Mouse (Mus musculus): ENCODE data around the gene 1700025C18Rik. TPM values are rescaled to one million over a fixed set of nuclear protein-coding genes. Genes with fewer than 3 reads are reported as not detected.

The 1700025C18Rik gene
- polyA plus RNA-seq, 1 experiment, result not detected

GRCm38 (mm10) chr2:165035058-165035431 lies 55.5 kb downstream of the 1700025C18Rik start:
- H3K27ac ChIP-seq (ENCODE audit: insufficient read depth, low read depth, low read length), result no peak overlapping the region
- WGBS, result 22% methylated on average over 5 of the region's 5 CpGs

DNA sequence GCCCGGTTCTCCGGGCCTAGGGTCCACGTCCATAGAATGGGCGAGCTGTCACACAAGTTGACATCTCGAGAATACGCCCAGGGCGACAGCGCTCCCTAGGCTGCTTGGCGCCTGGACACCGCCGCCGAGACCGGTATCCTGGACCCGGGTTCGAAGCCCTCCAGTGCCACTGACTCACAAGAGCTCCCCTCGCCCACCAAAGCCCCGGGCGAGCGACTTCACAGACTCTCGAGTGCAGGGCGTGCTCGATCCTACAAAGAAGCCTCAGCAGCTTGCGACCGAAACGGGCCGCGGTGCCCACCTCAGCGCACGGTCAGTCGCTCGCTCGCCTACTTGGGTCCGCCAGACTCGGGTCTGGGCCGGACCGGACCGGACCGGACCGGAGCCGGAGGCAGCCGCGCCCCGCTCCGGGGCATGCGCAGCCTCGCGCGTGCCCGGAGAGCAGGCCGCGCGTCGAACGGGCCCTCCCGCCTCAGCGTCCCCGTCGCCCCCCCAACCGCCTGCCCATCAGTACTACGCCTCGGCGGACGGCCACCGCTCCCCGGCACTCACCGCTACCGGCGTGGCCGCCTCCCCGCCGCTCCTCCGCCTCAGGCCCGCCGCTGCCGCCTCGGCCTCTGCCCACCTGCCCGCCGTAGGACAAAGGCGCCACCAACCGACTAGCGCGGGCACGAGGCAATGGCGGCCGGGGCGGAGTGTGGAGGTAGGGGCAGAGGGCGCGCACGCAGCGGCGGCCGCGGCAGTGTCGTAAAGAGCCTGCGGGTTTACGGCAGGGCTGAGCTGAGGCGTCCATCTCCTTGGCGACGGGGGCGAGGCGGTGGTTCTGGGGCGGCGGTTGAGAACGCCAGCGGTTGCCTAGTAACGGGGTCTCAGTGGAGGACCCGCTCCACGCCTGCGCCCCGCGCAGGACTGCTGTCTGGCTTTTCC lies 56.2 kb downstream of the 1700025C18Rik start, which contains the start of gene Ncoa5:
Gene Ncoa5 (minus strand): TSS at position 737 of the 927 bp plus-strand sequence.
- Histone ChIP-seq H3K4me1 (ENCODE audit: control insufficient read depth, insufficient read depth, low read length) (no peaks in the 10 kb centered on the region), H3K27ac (ENCODE audit: insufficient read depth, low read depth, low read length) (peak within 1 kb of the TSS; percentile 93), H3K4me3 (ENCODE audit: insufficient read depth, low read depth, low read length) (peak within 1 kb of the TSS; percentile 99)
- TF ChIP-seq CTCF (IDR thresholded peaks at IDR 0.05; ENCODE audit: insufficient read depth, low read depth, low read length), result no peak
- TF ChIP-seq POLR2A (IDR thresholded peaks at IDR 0.05; ENCODE audit: insufficient read depth, low read depth, low read length), result peak; percentile 84
- under 1% methylated on average over 111 of the region's 111 CpGs for WGBS

More at GRCm38 (mm10) chr2:165035058-165035431, 55.5 kb downstream of the 1700025C18Rik start:
- TF ChIP-seq CTCF (IDR thresholded peaks at IDR 0.05; ENCODE audit: insufficient read depth, low read depth, low read length) (no peak), POLR2A (IDR thresholded peaks at IDR 0.05; ENCODE audit: insufficient read depth, low read depth, low read length) (no peak)
- H3K4me3 ChIP-seq (ENCODE audit: insufficient read depth, low read depth, low read length), result peak overlapping the region; percentile 99
- no peaks in the 10 kb centered on the region for H3K4me1 ChIP-seq (ENCODE audit: control insufficient read depth, insufficient read depth, low read length)

DNA sequence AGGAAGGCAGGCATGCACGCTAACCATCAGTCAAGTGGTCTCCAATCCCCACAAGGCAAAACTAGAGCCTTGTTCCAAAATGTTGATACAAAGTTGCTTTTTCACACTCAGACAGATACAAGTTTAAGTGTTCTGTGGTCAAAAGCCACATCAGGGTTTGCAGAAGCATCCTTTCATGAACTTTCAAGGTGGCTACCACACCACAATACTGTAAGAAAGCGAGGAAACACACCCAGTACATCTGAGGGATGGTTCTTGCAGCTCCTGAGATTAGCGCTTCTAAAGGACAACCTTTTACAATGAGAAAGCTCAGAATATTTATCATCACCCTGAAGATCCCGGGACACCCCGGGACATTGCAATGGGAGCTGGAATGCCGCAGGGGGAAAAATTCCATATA lies 57.2 kb downstream of the 1700025C18Rik start:
- TF ChIP-seq POLR2A (IDR thresholded peaks at IDR 0.05; ENCODE audit: insufficient read depth, low read depth, low read length) (no peak), CTCF (IDR thresholded peaks at IDR 0.05; ENCODE audit: insufficient read depth, low read depth, low read length) (no peak)
- H3K27ac ChIP-seq (ENCODE audit: insufficient read depth, low read depth, low read length), result no peak overlapping the region

GRCm38 (mm10) chr2:165032533-165032932 lies 58.0 kb downstream of the 1700025C18Rik start:
- H3K27ac ChIP-seq (ENCODE audit: insufficient read depth, low read depth, low read length), result no peak overlapping the region
- WGBS, result 22% methylated on average over 3 of the region's 3 CpGs
- TF ChIP-seq CTCF (IDR thresholded peaks at IDR 0.05; ENCODE audit: insufficient read depth, low read depth, low read length) (no peak), POLR2A (IDR thresholded peaks at IDR 0.05; ENCODE audit: insufficient read depth, low read depth, low read length) (no peak)
- no peaks in the 10 kb centered on the region for H3K4me1 ChIP-seq (ENCODE audit: control insufficient read depth, insufficient read depth, low read length)
- H3K4me3 ChIP-seq (ENCODE audit: insufficient read depth, low read depth, low read length), result no peak overlapping the region

More for the DNA sequence above, 57.2 kb downstream of the 1700025C18Rik start:
- Histone ChIP-seq H3K4me1 (ENCODE audit: control insufficient read depth, insufficient read depth, low read length) (no peaks in the 10 kb centered on the region), H3K4me3 (ENCODE audit: insufficient read depth, low read depth, low read length) (peak overlapping the region; percentile 26; the same call in 1 of the 2 replicates)
- WGBS, result 17% methylated on average over 6 of the region's 6 CpGs

Other genes with a start within 250 kb of the 1700025C18Rik start
- not detected in 2 replicates for gene Pltp, start 233.0 kb downstream of the 1700025C18Rik start, polyA plus RNA-seq (2012; ENCODE audit: insufficient read depth, insufficient read length, low replicate concordance, missing spikeins)
- gene Pcif1, start 211.4 kb downstream of the 1700025C18Rik start, polyA plus RNA-seq (2012; ENCODE audit: insufficient read depth, insufficient read length, low replicate concordance, missing spikeins), result not detected in 2 replicates
- gene Zfp335, start 179.0 kb downstream of the 1700025C18Rik start, polyA plus RNA-seq (2012; ENCODE audit: insufficient read depth, insufficient read length, low replicate concordance, missing spikeins), result not detected in 2 replicates
- not detected in 2 replicates for gene Mmp9, start 150.0 kb downstream of the 1700025C18Rik start, polyA plus RNA-seq (2012; ENCODE audit: insufficient read depth, insufficient read length, low replicate concordance, missing spikeins)
- gene Slc12a5, start 129.9 kb downstream of the 1700025C18Rik start, polyA plus RNA-seq (2012; ENCODE audit: insufficient read depth, insufficient read length, low replicate concordance, missing spikeins), result not detected in 2 replicates
- not detected in 2 replicates for gene Ncoa5, start 55.9 kb downstream of the 1700025C18Rik start, polyA plus RNA-seq (2012; ENCODE audit: insufficient read depth, insufficient read length, low replicate concordance, missing spikeins)
- not detected in 2 replicates for gene Cd40, start 35.1 kb downstream of the 1700025C18Rik start, polyA plus RNA-seq (2012; ENCODE audit: insufficient read depth, insufficient read length, low replicate concordance, missing spikeins)
- gene Cdh22, start 144.1 kb upstream of the 1700025C18Rik start, polyA plus RNA-seq (2012; ENCODE audit: insufficient read depth, insufficient read length, low replicate concordance, missing spikeins), result not detected in 2 replicates
- gene Slc35c2, start 197.1 kb upstream of the 1700025C18Rik start, polyA plus RNA-seq (2012; ENCODE audit: insufficient read depth, insufficient read length, low replicate concordance, missing spikeins), result not detected in 2 replicates
- gene Elmo2, start 235.7 kb upstream of the 1700025C18Rik start, polyA plus RNA-seq (2012; ENCODE audit: insufficient read depth, insufficient read length, low replicate concordance, missing spikeins), result 231 TPM in 1 of 2 replicates, not detected in the other

All from olfactory bulb, adult 2 months (tissue).